Mouse (Mus musculus): ENCODE data around the gene Zfhx3. TPM values are rescaled to one million over a fixed set of nuclear protein-coding genes. Genes with fewer than 3 reads are reported as not detected.

The Zfhx3 gene
- polyA plus RNA-seq, 1 experiment: 2.5 TPM

DNA sequence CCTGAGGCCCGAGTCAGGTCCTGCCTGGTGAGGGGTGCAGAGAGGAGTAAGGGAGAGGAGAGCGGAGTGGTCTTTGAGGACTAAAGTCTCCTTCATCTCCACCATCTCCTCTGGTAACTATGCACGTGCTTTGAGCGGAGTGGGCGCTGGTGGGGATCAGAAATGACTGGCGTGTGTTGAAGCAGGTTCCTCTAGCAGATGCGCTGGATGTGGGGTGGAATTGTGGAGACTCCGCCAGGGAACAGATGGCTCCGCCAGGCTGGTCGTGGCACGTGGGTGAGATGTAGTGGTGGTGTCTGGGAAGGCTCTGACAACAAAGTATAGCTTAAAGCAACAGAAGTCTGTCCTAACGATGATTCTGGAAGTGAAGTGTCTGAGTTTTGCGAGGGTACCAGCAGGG lies 798.0 kb downstream of the Zfhx3 start:
- Histone ChIP-seq H3K36me3 (ENCODE audit: control insufficient read depth, insufficient read depth, low read length) (no peaks in the 10 kb centered on the region), H3K4me3 (ENCODE audit: insufficient read depth, low read depth, low read length) (no peak overlapping the region), H3K27me3 (replicated peaks; ENCODE audit: control insufficient read depth, insufficient read depth, low read length) (no peaks in the 10 kb centered on the region), H3K4me1 (ENCODE audit: control insufficient read depth, insufficient read depth, low read length) (no peaks in the 10 kb centered on the region; the same call in 1 of the 2 replicates), H3K27ac (ENCODE audit: insufficient read depth, low read depth, low read length) (no peak overlapping the region)
- no peak for DNase-seq
- TF ChIP-seq CTCF (conservative IDR thresholded peaks at IDR 0.05; ENCODE audit: insufficient read depth, insufficient read length, low read depth, low read length) (no peak), POLR2A (IDR thresholded peaks at IDR 0.05; ENCODE audit: low read depth, low read length) (no peak)
- whole genome bisulfite sequencing: 91% methylated on average over 13 of the region's 13 CpGs

DNA sequence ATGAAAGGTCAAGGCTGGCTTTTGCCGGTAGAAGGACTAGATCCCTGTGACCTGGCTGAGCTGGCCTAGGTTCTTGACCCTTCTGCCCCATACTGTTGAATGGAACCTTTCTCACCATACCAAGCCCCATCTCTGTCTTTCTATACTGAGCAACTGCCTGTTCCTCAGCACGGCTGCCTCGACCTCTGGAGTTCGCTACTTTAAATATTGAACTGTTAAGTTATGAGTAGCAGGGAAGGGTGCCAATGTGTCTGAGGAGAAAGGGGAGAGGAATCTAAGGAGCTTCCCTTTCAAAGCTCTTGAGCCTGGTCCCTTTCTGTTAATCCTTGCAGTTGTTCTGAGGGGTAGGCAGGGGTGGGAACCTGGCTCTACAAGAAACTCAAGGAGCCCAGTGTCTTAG lies 799.2 kb downstream of the Zfhx3 start:
- no peaks in the 10 kb centered on the region for H3K27me3 ChIP-seq (replicated peaks; ENCODE audit: control insufficient read depth, insufficient read depth, low read length)
- DNase-seq: no peak
- H3K4me1 ChIP-seq (ENCODE audit: control insufficient read depth, insufficient read depth, low read length): no peaks in the 10 kb centered on the region; the same call in 1 of the 2 replicates
- no peak overlapping the region for H3K27ac ChIP-seq (ENCODE audit: insufficient read depth, low read depth, low read length)
- TF ChIP-seq POLR2A (IDR thresholded peaks at IDR 0.05; ENCODE audit: low read depth, low read length) (no peak), CTCF (conservative IDR thresholded peaks at IDR 0.05; ENCODE audit: insufficient read depth, insufficient read length, low read depth, low read length) (no peak)
- WGBS: 86% methylated on average over 4 of the region's 4 CpGs
- H3K4me3 ChIP-seq (ENCODE audit: insufficient read depth, low read depth, low read length): no peak overlapping the region
- H3K36me3 ChIP-seq (ENCODE audit: control insufficient read depth, insufficient read depth, low read length): no peaks in the 10 kb centered on the region

DNA sequence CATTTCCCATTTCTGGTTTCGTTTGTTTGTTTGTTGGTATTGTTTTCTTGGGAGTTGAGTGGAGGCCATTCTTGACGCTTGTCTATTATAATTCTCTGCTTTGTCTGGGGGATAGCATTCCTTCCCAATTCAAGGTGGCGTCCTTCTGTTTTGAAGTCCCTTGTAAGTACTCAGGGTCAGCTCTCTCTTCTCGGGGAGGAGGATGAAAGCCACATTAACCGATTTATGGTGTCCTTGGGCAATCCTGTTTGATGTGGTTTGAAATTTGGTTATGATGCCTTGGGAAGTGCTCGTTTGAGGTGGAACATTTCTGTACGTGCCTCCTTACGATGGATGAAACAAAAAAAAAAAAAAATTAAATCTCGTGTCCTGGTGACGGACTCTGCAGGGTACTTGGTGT lies 800.0 kb downstream of the Zfhx3 start:
- Histone ChIP-seq H3K4me3 (ENCODE audit: insufficient read depth, low read depth, low read length) (no peak overlapping the region), H3K27ac (ENCODE audit: insufficient read depth, low read depth, low read length) (no peak overlapping the region), H3K36me3 (ENCODE audit: control insufficient read depth, insufficient read depth, low read length) (no peaks in the 10 kb centered on the region), H3K27me3 (replicated peaks; ENCODE audit: control insufficient read depth, insufficient read depth, low read length) (no peaks in the 10 kb centered on the region), H3K4me1 (ENCODE audit: control insufficient read depth, insufficient read depth, low read length) (0 out of 2 replicates have a peak, but pooled peaks cover 2% of the 10 kb centered on the region)
- no peak for TF ChIP-seq CTCF (conservative IDR thresholded peaks at IDR 0.05; ENCODE audit: insufficient read depth, insufficient read length, low read depth, low read length)
- TF ChIP-seq POLR2A (IDR thresholded peaks at IDR 0.05; ENCODE audit: low read depth, low read length): no peak
- 88% methylated on average over 10 of the region's 10 CpGs for WGBS
- no peak for DNase-seq

GRCm38 (mm10) chr8:108743238-108743637 lies 800.8 kb downstream of the Zfhx3 start:
- no peak overlapping the region for H3K27ac ChIP-seq (ENCODE audit: insufficient read depth, low read depth, low read length)
- H3K4me3 ChIP-seq (ENCODE audit: insufficient read depth, low read depth, low read length): no peak overlapping the region
- no peak for DNase-seq
- TF ChIP-seq POLR2A (IDR thresholded peaks at IDR 0.05; ENCODE audit: low read depth, low read length) (no peak), CTCF (conservative IDR thresholded peaks at IDR 0.05; ENCODE audit: insufficient read depth, insufficient read length, low read depth, low read length) (no peak)
- H3K27me3 ChIP-seq (replicated peaks; ENCODE audit: control insufficient read depth, insufficient read depth, low read length): no peaks in the 10 kb centered on the region
- no peaks in the 10 kb centered on the region for H3K36me3 ChIP-seq (ENCODE audit: control insufficient read depth, insufficient read depth, low read length)
- 0 out of 2 replicates have a peak, but pooled peaks cover 2% of the 10 kb centered on the region for H3K4me1 ChIP-seq (ENCODE audit: control insufficient read depth, insufficient read depth, low read length)
- WGBS: 58% methylated on average over 7 of the region's 7 CpGs

DNA sequence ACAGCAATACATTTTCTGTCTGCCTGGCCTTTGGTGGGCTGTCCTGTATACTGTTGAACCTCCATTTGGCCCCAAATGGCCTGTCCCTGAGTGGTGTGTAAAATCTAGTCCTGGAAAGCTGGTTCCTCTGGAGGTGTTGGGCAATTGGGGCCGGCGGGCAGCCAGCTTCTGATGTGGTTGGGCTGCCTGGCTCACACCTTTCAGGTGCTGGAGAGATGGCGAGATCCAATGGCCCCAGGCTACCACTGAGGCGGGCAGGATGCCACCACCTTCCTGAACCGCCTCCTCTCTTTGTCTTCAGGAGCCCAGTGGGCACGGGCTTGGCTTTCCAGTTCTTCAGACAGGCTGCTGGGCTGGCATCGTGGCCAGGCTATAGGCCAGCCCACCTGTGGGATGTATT lies 803.1 kb downstream of the Zfhx3 start:
- no peak for TF ChIP-seq POLR2A (IDR thresholded peaks at IDR 0.05; ENCODE audit: low read depth, low read length)
- no peak for TF ChIP-seq CTCF (conservative IDR thresholded peaks at IDR 0.05; ENCODE audit: insufficient read depth, insufficient read length, low read depth, low read length)
- Histone ChIP-seq H3K4me3 (ENCODE audit: insufficient read depth, low read depth, low read length) (no peak overlapping the region), H3K36me3 (ENCODE audit: control insufficient read depth, insufficient read depth, low read length) (no peaks in the 10 kb centered on the region), H3K27ac (ENCODE audit: insufficient read depth, low read depth, low read length) (no peak overlapping the region), H3K27me3 (replicated peaks; ENCODE audit: control insufficient read depth, insufficient read depth, low read length) (no peaks in the 10 kb centered on the region), H3K4me1 (ENCODE audit: control insufficient read depth, insufficient read depth, low read length) (0 out of 2 replicates have a peak, but pooled peaks cover 2% of the 10 kb centered on the region)
- 84% methylated on average over 7 of the region's 7 CpGs for WGBS
- DNase-seq: no peak

- 65% methylated on average over 11 of the region's 11 CpGs for WGBS
- Histone ChIP-seq H3K27ac (ENCODE audit: insufficient read depth, low read depth, low read length) (no peak overlapping the region), H3K4me1 (ENCODE audit: control insufficient read depth, insufficient read depth, low read length) (0 out of 2 replicates have a peak, but pooled peaks cover 2% of the 10 kb centered on the region), H3K27me3 (replicated peaks; ENCODE audit: control insufficient read depth, insufficient read depth, low read length) (no peaks in the 10 kb centered on the region), H3K36me3 (ENCODE audit: control insufficient read depth, insufficient read depth, low read length) (no peaks in the 10 kb centered on the region), H3K4me3 (ENCODE audit: insufficient read depth, low read depth, low read length) (no peak overlapping the region)
- TF ChIP-seq POLR2A (IDR thresholded peaks at IDR 0.05; ENCODE audit: low read depth, low read length) (no peak), CTCF (conservative IDR thresholded peaks at IDR 0.05; ENCODE audit: insufficient read depth, insufficient read length, low read depth, low read length) (no peak)
- peak; percentile 30 for DNase-seq
Measured at GRCm38 (mm10) chr8:108748095-108748494, 805.7 kb downstream of the Zfhx3 start.

- Histone ChIP-seq H3K4me3 (ENCODE audit: insufficient read depth, low read depth, low read length) (no peak overlapping the region), H3K27ac (ENCODE audit: insufficient read depth, low read depth, low read length) (no peak overlapping the region), H3K27me3 (replicated peaks; ENCODE audit: control insufficient read depth, insufficient read depth, low read length) (no peaks in the 10 kb centered on the region), H3K36me3 (ENCODE audit: control insufficient read depth, insufficient read depth, low read length) (no peaks in the 10 kb centered on the region), H3K4me1 (ENCODE audit: control insufficient read depth, insufficient read depth, low read length) (0 out of 2 replicates have a peak, but pooled peaks cover 2% of the 10 kb centered on the region)
- TF ChIP-seq CTCF (conservative IDR thresholded peaks at IDR 0.05; ENCODE audit: insufficient read depth, insufficient read length, low read depth, low read length): no peak
- no peak for TF ChIP-seq POLR2A (IDR thresholded peaks at IDR 0.05; ENCODE audit: low read depth, low read length)
- WGBS: 43% methylated on average over 6 of the region's 6 CpGs
- DNase-seq: peak; percentile 45
Measured at GRCm38 (mm10) chr8:108748851-108749376, 806.5 kb downstream of the Zfhx3 start.

Data from kidney, adult 2 months (tissue).